Mouse (Mus musculus) CH12.LX (cell line): ENCODE results near the gene Arhgef10l. TPM values are rescaled to one million over a fixed set of nuclear protein-coding genes. Genes with fewer than 3 reads are reported as not detected.

ENCODE experiments used
- DNase-seq: peaks from one replicate; pipeline ENCODE4 v3.0.0-alpha.2; 2013; ENCODE audit errors: extremely low read depth
- H3K27ac ChIP-seq: 2 replicates; pipeline ENCODE4 v1.5.1; 2012; ENCODE audit warnings: low read depth, mild to moderate bottlenecking, control low read depth, moderate library complexity; ENCODE audit not compliant: insufficient read depth
- H3K27me3 ChIP-seq: replicated peaks from 2 replicates; pipeline ENCODE3; 2012; ENCODE audit warnings: inconsistent platforms
- H3K36me3 ChIP-seq, 2 experiments: replicated peaks in 1 of 2; 2 replicates each; pipeline versions ENCODE3 to v1.6.1; 2012; ENCODE audit warnings: inconsistent platforms in 1 of 2, low read length in 1 of 2, mild to moderate bottlenecking in 1 of 2, mixed read lengths in 1 of 2, moderate library complexity in 1 of 2; ENCODE audit not compliant: control insufficient read depth in 1 of 2, insufficient read depth in 1 of 2
- H3K4me1 ChIP-seq, 2 experiments: 2 replicates each; pipeline ENCODE4 v1.6.1; 2012; ENCODE audit warnings: inconsistent platforms in 1 of 2, moderate library complexity in 1 of 2; ENCODE audit not compliant: insufficient read depth in 2 of 2, control insufficient read depth in 1 of 2
- H3K4me2 ChIP-seq: 2 replicates; pipeline ENCODE4 v1.6.1; 2012; ENCODE audit warnings: low read depth, mild to moderate bottlenecking, control low read depth; ENCODE audit not compliant: poor library complexity, insufficient read depth, severe bottlenecking
- H3K4me3 ChIP-seq, 3 experiments: fragments of 150-350 bp in 1 of 3; sonication (generic) in 1 of 3; replicated peaks in 1 of 3; 2 replicates each; pipeline versions ENCODE3 to v1.5.1; 2011 to 2012; ENCODE audit warnings: low read depth in 2 of 3, low read length in 2 of 3, mild to moderate bottlenecking in 2 of 3, moderate library complexity in 2 of 3, control low read depth in 1 of 3, improper control_type of control experiment in 1 of 3, inconsistent platforms in 1 of 3, mixed read lengths in 1 of 3; ENCODE audit not compliant: poor library complexity in 1 of 3
- H3K79me2 ChIP-seq: replicated peaks from 2 replicates; pipeline ENCODE4 v1.6.1; 2012; ENCODE audit warnings: mild to moderate bottlenecking, moderate library complexity; ENCODE audit not compliant: control insufficient read depth, poor library complexity, insufficient read depth, severe bottlenecking; ENCODE audit errors: extremely low read depth
- H3K9ac ChIP-seq: 2 replicates; pipeline ENCODE4 v1.6.1; 2012; ENCODE audit warnings: low read depth, mild to moderate bottlenecking, control low read depth, moderate library complexity; ENCODE audit not compliant: insufficient read depth
- H3K9me3 ChIP-seq: replicated peaks from 2 replicates; pipeline ENCODE3; 2012; ENCODE audit warnings: low read length, inconsistent platforms, mixed read lengths
- ETS1 ChIP-seq: conservative IDR thresholded peaks from 2 replicates; pipeline ENCODE4 v1.6.1; 2012; ENCODE audit warnings: low read depth, mild to moderate bottlenecking, inconsistent platforms, low read length, improper control_type of control experiment, moderate library complexity
- GABPA ChIP-seq: IDR thresholded peaks from 2 replicates; pipeline ENCODE4 v1.6.1; 2012; ENCODE audit warnings: low read depth, low read length, improper control_type of control experiment, inconsistent platforms; ENCODE audit not compliant: insufficient replicate concordance
- IRF4 ChIP-seq: IDR thresholded peaks from 2 replicates; pipeline ENCODE4 v1.6.1; 2014; ENCODE audit warnings: low read depth, mild to moderate bottlenecking, inconsistent platforms, low read length, improper control_type of control experiment
- JUND ChIP-seq: conservative IDR thresholded peaks from 2 replicates; pipeline ENCODE4 v1.6.1; 2011; ENCODE audit warnings: low read depth, low read length, improper control_type of control experiment
- KAT2A ChIP-seq: IDR thresholded peaks from 2 replicates; pipeline ENCODE4 v1.6.1; 2012; ENCODE audit warnings: low read length, improper control_type of control experiment, inconsistent platforms; ENCODE audit not compliant: insufficient replicate concordance
- MAFK ChIP-seq: IDR thresholded peaks from 2 replicates; pipeline ENCODE4 v1.6.1; 2011; ENCODE audit warnings: low read length, improper control_type of control experiment; ENCODE audit not compliant: insufficient replicate concordance
- MAZ ChIP-seq: IDR thresholded peaks from 2 replicates; pipeline ENCODE4 v1.6.1; 2012; ENCODE audit warnings: low read depth, mild to moderate bottlenecking, inconsistent platforms, low read length, improper control_type of control experiment, moderate library complexity
- MEF2A ChIP-seq: IDR thresholded peaks from 2 replicates; pipeline ENCODE4 v1.6.1; 2014; ENCODE audit warnings: low read depth, mild to moderate bottlenecking, inconsistent platforms, low read length, improper control_type of control experiment, borderline replicate concordance
- MXI1 ChIP-seq: IDR thresholded peaks from 2 replicates; pipeline ENCODE4 v1.6.1; 2011; ENCODE audit warnings: mild to moderate bottlenecking, low read depth, low read length, improper control_type of control experiment
- MYC ChIP-seq: IDR thresholded peaks from 2 replicates; pipeline ENCODE4 v1.6.1; 2011; ENCODE audit warnings: low read depth, mild to moderate bottlenecking, improper control_type of control experiment, low read length
- POLR2A ChIP-seq: IDR thresholded peaks from 2 replicates; pipeline ENCODE4 v1.6.1; 2011; ENCODE audit warnings: low read depth, mild to moderate bottlenecking, improper control_type of control experiment, low read length
- POLR2AphosphoS2 ChIP-seq: IDR thresholded peaks from 2 replicates; pipeline ENCODE4 v1.6.1; 2011; ENCODE audit warnings: low read depth, low read length, improper control_type of control experiment
- RCOR1 ChIP-seq: conservative IDR thresholded peaks from 2 replicates; pipeline ENCODE4 v1.6.1; 2012; ENCODE audit warnings: low read depth, mild to moderate bottlenecking, inconsistent platforms, low read length, improper control_type of control experiment
- TBP ChIP-seq: conservative IDR thresholded peaks from 2 replicates; pipeline ENCODE4 v1.6.1; 2011; ENCODE audit warnings: low read depth, low read length, improper control_type of control experiment
- USF1 ChIP-seq: IDR thresholded peaks from 2 replicates; pipeline ENCODE4 v1.6.1; 2014; ENCODE audit warnings: low read depth, mild to moderate bottlenecking, inconsistent platforms, low read length, improper control_type of control experiment
- USF2 ChIP-seq: conservative IDR thresholded peaks from 2 replicates; pipeline ENCODE4 v1.6.1; 2011; ENCODE audit warnings: low read depth, low read length, improper control_type of control experiment
- ZC3H11A ChIP-seq: IDR thresholded peaks from 2 replicates; pipeline ENCODE4 v1.6.1; 2012; ENCODE audit warnings: low read depth, mild to moderate bottlenecking, inconsistent platforms, low read length, improper control_type of control experiment
- ZKSCAN1 ChIP-seq: IDR thresholded peaks from 2 replicates; pipeline ENCODE4 v1.6.1; 2012; ENCODE audit warnings: low read depth, inconsistent platforms, low read length, improper control_type of control experiment, borderline replicate concordance
- dilution Hi-C: fragments of 300-500 bp; cut with MboI; formaldehyde crosslinking; loops from 2 replicates; pipeline ENCODE4 v1.14.3; 2020; ENCODE audit warnings: low sequenced_read_pairs; ENCODE audit not compliant: extremely low pct_unique_long_range_greater_than_20kb, extremely low pct_ligation_motif_present
- in situ Hi-C: fragments of 300-500 bp; cut with MboI; formaldehyde crosslinking; loops from 3 replicates; pipeline ENCODE4 v1.14.3; 2019; ENCODE audit warnings: low sequenced_read_pairs, low pct_ligation_motif_present, low pct_unique_long_range_greater_than_20kb, mixed read lengths
- polyA plus RNA-seq: library from polyadenylated mRNA; unstranded; fragments of >175 nt; gene quantifications from 2 replicates; pipeline ENCODE4 v1.2.1, GENCODE M21; 2012; ENCODE audit warnings: low read depth; ENCODE audit not compliant: insufficient read length
- total RNA-seq, 2 experiments: library from RNA; depleted of rRNA; stranded (reverse); fragments of 300-350 nt in 1 of 2; fragments of >200 nt in 1 of 2; gene quantifications; 2 replicates each; pipeline ENCODE4 v1.2.3; 2012 to 2014

The Arhgef10l gene
- total and polyA plus RNA-seq, 3 experiments = 4.5 to 15.8 (median 10.2) TPM

- H3K9ac ChIP-seq = no peak overlapping the region
- dilution Hi-C loops (no loop called here), in situ Hi-C loops (no loop called here)
- no peak overlapping the region for H3K4me2 ChIP-seq
- no peak for DNase-seq
- no peak for TF ChIP-seq USF2
- no peak overlapping the region for H3K4me3 ChIP-seq
- peaks cover 5 to 9% of the 10 kb centered on the region in 2 experiments; a peak in 2 of 4 replicates for H3K4me1 ChIP-seq
- H3K27ac ChIP-seq = no peak overlapping the region
- peaks cover 90% of the 10 kb centered on the region for H3K27me3 ChIP-seq
- H3K36me3 ChIP-seq = no peaks in the 10 kb centered on the region
- H3K9me3 ChIP-seq = no peaks in the 10 kb centered on the region
- no peaks in the 10 kb centered on the region for H3K79me2 ChIP-seq
Observed at GRCm38 (mm10) chr4:140634861-140635388, 30.9 kb downstream of the Arhgef10l start.

- H3K36me3 ChIP-seq = no peaks in the 10 kb centered on the region
- no peak for TF ChIP-seq MYC
- no peak for TF ChIP-seq TBP
- no peak for TF ChIP-seq MAZ
- no peak for TF ChIP-seq ZC3H11A
- TF ChIP-seq MXI1 = no peak
- TF ChIP-seq RCOR1 = no peak
- TF ChIP-seq JUND = no peak
- no peak for TF ChIP-seq KAT2A
- TF ChIP-seq GABPA = no peak
- H3K4me1 ChIP-seq = peaks cover 5 to 14% of the 10 kb centered on the region in 2 experiments; a peak in 2 of 4 replicates
- H3K4me3 ChIP-seq = no peak overlapping the region
- H3K9ac ChIP-seq = no peak overlapping the region
- DNase-seq = no peak
- no peaks in the 10 kb centered on the region for H3K79me2 ChIP-seq
- dilution Hi-C loops (no loop called here), in situ Hi-C loops (no loop called here)
- H3K9me3 ChIP-seq = no peaks in the 10 kb centered on the region
- peaks cover 80% of the 10 kb centered on the region for H3K27me3 ChIP-seq
- H3K4me2 ChIP-seq = no peak overlapping the region
- H3K27ac ChIP-seq = no peak overlapping the region
Observed at GRCm38 (mm10) chr4:140631276-140631849, 34.4 kb downstream of the Arhgef10l start.

- Histone ChIP-seq H3K4me1 (peaks cover 5 to 14% of the 10 kb centered on the region in 2 experiments; a peak in 2 of 4 replicates), H3K27ac (no peak overlapping the region), H3K9ac (no peak overlapping the region), H3K27me3 (peaks cover 77% of the 10 kb centered on the region), H3K4me3 (no peak overlapping the region), H3K79me2 (no peaks in the 10 kb centered on the region), H3K4me2 (no peak overlapping the region), H3K9me3 (no peaks in the 10 kb centered on the region), H3K36me3 (no peaks in the 10 kb centered on the region)
- TF ChIP-seq USF1 (no peak), ETS1 (no peak), IRF4 (no peak), MAFK (no peak), MYC (no peak), POLR2A (no peak), MEF2A (no peak), POLR2AphosphoS2 (no peak), ZKSCAN1 (no peak), TBP (no peak)
- dilution Hi-C loops = no loop called here
- in situ Hi-C loops = no loop called here
- DNase-seq = no peak
Observed at GRCm38 (mm10) chr4:140630651-140631241, 35.1 kb downstream of the Arhgef10l start.
